Mouse (Mus musculus) embryonic facial prominence, embryonic 15.5 days (tissue): ENCODE data around the gene Dner. TPM values are rescaled to one million over a fixed set of nuclear protein-coding genes. Genes with fewer than 3 reads are reported as not detected.

ENCODE experiments used
- ATAC-seq: fragments of 200-750 bp; cut with Nextera tagmentation; 2 replicates; pipeline ENCODE4 v1.8.0; 2017; ENCODE audit warnings: low read depth, moderate TSS enrichment; ENCODE audit not compliant: insufficient number of reproducible peaks, low FRiP score, low TSS enrichment
- H3K27ac ChIP-seq: fragments of 300-500 bp; sonication (generic); replicated peaks from 2 replicates; pipeline ENCODE4 v1.5.1; 2015; ENCODE audit warnings: mild to moderate bottlenecking, inconsistent platforms
- H3K27me3 ChIP-seq: fragments of 300-500 bp; sonication (generic); 2 replicates; pipeline ENCODE4 v1.6.1; 2015; ENCODE audit warnings: inconsistent platforms
- H3K36me3 ChIP-seq: fragments of 300-500 bp; sonication (generic); 2 replicates; pipeline ENCODE4 v1.6.1; 2015; ENCODE audit warnings: mild to moderate bottlenecking, inconsistent platforms
- H3K4me1 ChIP-seq: fragments of 300-500 bp; sonication (generic); 2 replicates; pipeline ENCODE4 v1.6.1; 2015; ENCODE audit warnings: inconsistent platforms
- H3K4me2 ChIP-seq: fragments of 300-500 bp; sonication (generic); replicated peaks from 2 replicates; pipeline ENCODE4 v1.6.1; 2015; ENCODE audit warnings: mild to moderate bottlenecking, inconsistent platforms
- H3K4me3 ChIP-seq: fragments of 300-500 bp; sonication (generic); replicated peaks from 2 replicates; pipeline ENCODE4 v1.5.1; 2015; ENCODE audit warnings: mild to moderate bottlenecking, inconsistent platforms
- H3K9ac ChIP-seq: fragments of 300-500 bp; sonication (generic); 2 replicates; pipeline ENCODE4 v1.6.1; 2015; ENCODE audit warnings: inconsistent platforms
- H3K9me3 ChIP-seq: fragments of 300-500 bp; sonication (generic); replicated peaks from 2 replicates; pipeline ENCODE4 v1.6.1; 2016; ENCODE audit warnings: inconsistent platforms
- WGBS: fragments of 180-500 bp; shearing (Covaris S2); methylation state at CpG from one replicate; pipeline ENCODE4 v1.1.7; 2015; 5-methylcytosine and 5-hydroxymethylcytosine counted together
- polyA plus RNA-seq: library from polyadenylated mRNA; unstranded; fragments of >200 nt; fragmentation: Nextera tagmentation; extraction: Ambion mirVana; gene quantifications from 2 replicates; pipeline ENCODE4 v1.2.1, GENCODE M21; 2015

The Dner gene
- polyA plus RNA-seq, 1 experiment from 2014 or later: 7.5 TPM

- no peak for ATAC-seq
- Histone ChIP-seq H3K27me3 (no peaks in the 10 kb centered on the region), H3K4me2 (no peak overlapping the region), H3K36me3 (no peaks in the 10 kb centered on the region), H3K9me3 (no peaks in the 10 kb centered on the region), H3K27ac (no peak overlapping the region), H3K4me1 (no peaks in the 10 kb centered on the region), H3K4me3 (no peak overlapping the region), H3K9ac (no peak overlapping the region)
- 61% methylated on average over 8 of the region's 8 CpGs for WGBS
These were observed 309.4 kb downstream of the Dner start for GRCm38 (mm10) chr1:84386481-84387146.

- 60% methylated on average over 1 of the region's 1 CpGs for WGBS
- H3K4me2 ChIP-seq: no peak overlapping the region
- H3K27me3 ChIP-seq: no peaks in the 10 kb centered on the region
- no peak overlapping the region for H3K4me3 ChIP-seq
- H3K4me1 ChIP-seq: no peaks in the 10 kb centered on the region
- no peaks in the 10 kb centered on the region for H3K36me3 ChIP-seq
- no peak for ATAC-seq
- no peaks in the 10 kb centered on the region for H3K9me3 ChIP-seq
- no peak overlapping the region for H3K9ac ChIP-seq
- H3K27ac ChIP-seq: no peak overlapping the region
These were observed 313.3 kb downstream of the Dner start for GRCm38 (mm10) chr1:84382709-84383108.

GRCm38 (mm10) chr1:84382064-84382463 is 314.0 kb downstream of the Dner start:
- no peak overlapping the region for H3K4me3 ChIP-seq
- no peak for ATAC-seq
- H3K27ac ChIP-seq: no peak overlapping the region
- H3K4me1 ChIP-seq: no peaks in the 10 kb centered on the region
- H3K4me2 ChIP-seq: no peak overlapping the region
- H3K27me3 ChIP-seq: no peaks in the 10 kb centered on the region
- WGBS: 93% methylated on average over 5 of the region's 5 CpGs
- no peaks in the 10 kb centered on the region for H3K9me3 ChIP-seq
- H3K36me3 ChIP-seq: no peaks in the 10 kb centered on the region
- H3K9ac ChIP-seq: no peak overlapping the region

GRCm38 (mm10) chr1:84380895-84381294 is 315.1 kb downstream of the Dner start:
- Histone ChIP-seq H3K36me3 (no peaks in the 10 kb centered on the region), H3K9me3 (no peaks in the 10 kb centered on the region), H3K4me3 (no peak overlapping the region), H3K27me3 (no peaks in the 10 kb centered on the region), H3K9ac (no peak overlapping the region), H3K27ac (no peak overlapping the region), H3K4me1 (no peaks in the 10 kb centered on the region), H3K4me2 (no peak overlapping the region)
- WGBS: 51% methylated on average over 3 of the region's 3 CpGs
- no peak for ATAC-seq

GRCm38 (mm10) chr1:84367733-84368132 is 328.3 kb downstream of the Dner start:
- no peaks in the 10 kb centered on the region for H3K4me1 ChIP-seq
- H3K9me3 ChIP-seq: no peaks in the 10 kb centered on the region
- no peak overlapping the region for H3K4me3 ChIP-seq
- H3K9ac ChIP-seq: no peak overlapping the region
- no peak for ATAC-seq
- 73% methylated on average over 3 of the region's 3 CpGs for WGBS
- H3K4me2 ChIP-seq: no peak overlapping the region
- H3K27me3 ChIP-seq: no peaks in the 10 kb centered on the region
- H3K27ac ChIP-seq: no peak overlapping the region
- no peaks in the 10 kb centered on the region for H3K36me3 ChIP-seq

- H3K27me3 ChIP-seq: no peaks in the 10 kb centered on the region
- H3K4me3 ChIP-seq: no peak overlapping the region
- no peak overlapping the region for H3K27ac ChIP-seq
- no peak for ATAC-seq
- 70% methylated on average over 3 of the region's 3 CpGs for WGBS
- no peaks in the 10 kb centered on the region for H3K4me1 ChIP-seq
- H3K9me3 ChIP-seq: no peaks in the 10 kb centered on the region
- no peaks in the 10 kb centered on the region for H3K36me3 ChIP-seq
- no peak overlapping the region for H3K4me2 ChIP-seq
- H3K9ac ChIP-seq: no peak overlapping the region
These were observed 329.5 kb downstream of the Dner start for GRCm38 (mm10) chr1:84366553-84366952.

GRCm38 (mm10) chr1:84363967-84364366 is 332.1 kb downstream of the Dner start, which contains the start of gene Pid1:
Pid1 (minus strand) TSS chr1:84364180.
- Histone ChIP-seq H3K27ac (no peak within 1 kb of the TSS), H3K9me3 (no peaks in the 10 kb centered on the region), H3K4me1 (no peaks in the 10 kb centered on the region), H3K4me2 (no peak within 1 kb of the TSS), H3K36me3 (no peaks in the 10 kb centered on the region), H3K4me3 (no peak within 1 kb of the TSS), H3K27me3 (no peaks in the 10 kb centered on the region), H3K9ac (no peak within 1 kb of the TSS)
- WGBS: 87% methylated on average over 8 of the region's 8 CpGs
- no peak for ATAC-seq

GRCm38 (mm10) chr1:84362709-84363617 is 333.1 kb downstream of the Dner start:
- H3K27ac ChIP-seq: no peak overlapping the region
- no peaks in the 10 kb centered on the region for H3K27me3 ChIP-seq
- no peak overlapping the region for H3K4me3 ChIP-seq
- no peak for ATAC-seq
- H3K36me3 ChIP-seq: no peaks in the 10 kb centered on the region
- no peak overlapping the region for H3K4me2 ChIP-seq
- WGBS: 85% methylated on average over 7 of the region's 7 CpGs
- no peak overlapping the region for H3K9ac ChIP-seq
- no peaks in the 10 kb centered on the region for H3K4me1 ChIP-seq
- no peaks in the 10 kb centered on the region for H3K9me3 ChIP-seq

- Histone ChIP-seq H3K27ac (no peak overlapping the region), H3K9me3 (no peaks in the 10 kb centered on the region), H3K4me3 (no peak overlapping the region), H3K27me3 (no peaks in the 10 kb centered on the region), H3K36me3 (no peaks in the 10 kb centered on the region), H3K9ac (no peak overlapping the region), H3K4me2 (no peak overlapping the region), H3K4me1 (no peaks in the 10 kb centered on the region)
- ATAC-seq: no peak
- 67% methylated on average over 1 of the region's 1 CpGs for WGBS
These were observed 333.8 kb downstream of the Dner start for GRCm38 (mm10) chr1:84362209-84362608.

- ATAC-seq: no peak
- H3K27me3 ChIP-seq: no peaks in the 10 kb centered on the region
- no peaks in the 10 kb centered on the region for H3K9me3 ChIP-seq
- no peak overlapping the region for H3K4me3 ChIP-seq
- H3K27ac ChIP-seq: no peak overlapping the region
- no peak overlapping the region for H3K4me2 ChIP-seq
- no peak overlapping the region for H3K9ac ChIP-seq
- WGBS: 82% methylated on average over 3 of the region's 3 CpGs
- no peaks in the 10 kb centered on the region for H3K36me3 ChIP-seq
- no peaks in the 10 kb centered on the region for H3K4me1 ChIP-seq
These were observed 334.6 kb downstream of the Dner start for GRCm38 (mm10) chr1:84361389-84361788.

- Histone ChIP-seq H3K4me2 (no peak overlapping the region), H3K4me1 (no peaks in the 10 kb centered on the region), H3K36me3 (no peaks in the 10 kb centered on the region), H3K27me3 (no peaks in the 10 kb centered on the region), H3K27ac (no peak overlapping the region), H3K9me3 (no peaks in the 10 kb centered on the region), H3K9ac (no peak overlapping the region), H3K4me3 (no peak overlapping the region)
- WGBS: 76% methylated on average over 6 of the region's 6 CpGs
- no peak for ATAC-seq
These were observed 336.2 kb downstream of the Dner start for GRCm38 (mm10) chr1:84359611-84360500.
